In the genomic region with DNA sequence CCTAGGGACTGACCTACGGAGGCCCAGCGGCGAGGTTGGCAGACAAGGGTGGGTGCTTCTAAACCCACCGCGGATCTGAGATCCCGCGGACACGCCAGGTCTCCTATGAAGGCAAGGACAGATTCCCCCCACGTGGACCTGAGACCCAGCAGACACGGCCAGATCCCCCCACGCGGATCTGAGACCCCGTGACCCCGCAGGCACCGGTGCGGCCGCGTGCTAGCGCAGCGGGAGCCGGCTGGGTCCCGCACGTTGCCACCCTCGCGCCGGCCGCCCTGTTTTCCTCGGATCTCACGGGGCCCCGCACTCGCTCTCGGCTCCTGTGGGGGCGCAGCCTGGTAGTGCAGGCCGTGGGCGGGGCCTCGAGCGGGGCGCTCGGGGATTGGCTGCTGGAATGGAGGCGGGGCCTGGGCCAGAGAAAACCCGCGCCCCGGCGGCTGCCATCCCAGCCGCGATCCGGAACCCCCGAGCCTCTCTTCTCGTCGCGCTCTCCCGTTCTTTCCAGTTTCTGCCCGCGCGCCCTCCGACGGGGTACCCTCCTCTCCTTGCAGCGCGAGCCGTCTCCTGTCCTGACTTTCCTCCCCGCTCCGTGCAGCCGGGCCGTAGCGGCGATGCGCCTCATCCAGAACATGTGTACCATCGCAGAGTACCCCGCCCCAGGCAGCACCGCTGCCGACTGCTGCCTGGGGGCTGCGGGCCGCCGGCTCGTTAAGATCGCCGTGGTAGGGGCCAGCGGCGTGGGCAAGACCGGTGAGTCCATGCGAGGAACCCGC, we compare ENCODE assay signal across 9 mouse cellular contexts. TPM values are rescaled to one million over a fixed set of nuclear protein-coding genes. Genes with fewer than 3 reads are reported as not detected.
A peak's percentile ranks its signal among the peaks of the same experiment; 100 is the strongest.
DNase-seq lines count a peak whose midpoint lies in the region; ATAC-seq and TF ChIP-seq lines count a peak whose summit lies in the region.
"Had no signal": no experiment of that assay in that cellular context is flagged by ENCODE, and none has a peak within 500 bp of the region (broad histone marks: within the 10 kb centered on the region; RNA-seq: fewer than 3 reads in every experiment).

Gene Rasl11b, plus strand, starts transcription at position 446 of the 773 bp plus-strand sequence.

- H3K27me3 ChIP-seq in ES-Bruce4 (ENCODE audit: control insufficient read depth, insufficient read depth, low read length, poor library complexity, severe bottlenecking), result no peaks in the 10 kb centered on the region
- H3K27me3 ChIP-seq in forebrain, embryonic 12.5 days, result peaks cover 19% of the 10 kb centered on the region
- no peaks in the 10 kb centered on the region for H3K27me3 ChIP-seq in heart, embryonic 16.5 days (ENCODE audit: control insufficient read depth, insufficient read depth, low read length)
- H3K27me3 ChIP-seq in liver, embryonic 14.5 days (ENCODE audit: control insufficient read depth, insufficient read depth, low read length), result peaks cover 19% of the 10 kb centered on the region
- peaks cover 15% of the 10 kb centered on the region; the same call in 1 of the 2 replicates for H3K27me3 ChIP-seq in neural tube, embryonic 13.5 days
- H3K27me3 ChIP-seq in testis, adult 2 months (ENCODE audit: control insufficient read depth, insufficient read depth, low read length), result no peaks in the 10 kb centered on the region

- WGBS in forebrain, embryonic 12.5 days, result under 1% methylated on average over 78 of the region's 82 CpGs
- WGBS in heart, embryonic 16.5 days, result under 1% methylated on average over 80 of the region's 82 CpGs
- under 1% methylated on average over 82 of the region's 82 CpGs for WGBS in liver, embryonic 14.5 days (ENCODE audit: insufficient replicate concordance)
- under 1% methylated on average over 82 of the region's 82 CpGs for WGBS in neural tube, embryonic 13.5 days

- no peaks in the 10 kb centered on the region for H3K4me1 ChIP-seq in ES-Bruce4 (ENCODE audit: control insufficient read depth, insufficient read depth, low read length)
- peaks cover 49% of the 10 kb centered on the region for H3K4me1 ChIP-seq in forebrain, embryonic 12.5 days
- peaks cover 48% of the 10 kb centered on the region for H3K4me1 ChIP-seq in heart, embryonic 16.5 days (ENCODE audit: control insufficient read depth, insufficient read depth, low read length)
- H3K4me1 ChIP-seq in liver, embryonic 14.5 days (replicated peaks; ENCODE audit: control insufficient read depth in 2 of 2, insufficient read depth in 2 of 2, low read length in 1 of 2), result peaks cover 3 to 17% of the 10 kb centered on the region in 2 experiments
- H3K4me1 ChIP-seq in neural tube, embryonic 13.5 days (replicated peaks), result peaks cover 64% of the 10 kb centered on the region
- peaks cover 18% of the 10 kb centered on the region for H3K4me1 ChIP-seq in testis, adult 2 months (ENCODE audit: control insufficient read depth, insufficient read depth, low read length)

- H3K27ac ChIP-seq in ES-Bruce4 (ENCODE audit: insufficient read depth, low read length), result no peak within 1 kb of the TSS
- H3K27ac ChIP-seq in forebrain, embryonic 12.5 days, result peak within 1 kb of the TSS; percentile 68
- H3K27ac ChIP-seq in heart, embryonic 16.5 days (ENCODE audit: low read length), result peak within 1 kb of the TSS; percentile 89
- no peak within 1 kb of the TSS for H3K27ac ChIP-seq in liver, embryonic 14.5 days
- peak within 1 kb of the TSS; percentile 80 for H3K27ac ChIP-seq in neural tube, embryonic 13.5 days (replicated peaks)
- peak within 1 kb of the TSS; percentile 71 for H3K27ac ChIP-seq in testis, adult 2 months (ENCODE audit: control insufficient read depth, insufficient read depth, low read depth, low read length)
- H3K27ac ChIP-seq: macrophage had no signal

- H3K4me2 ChIP-seq in forebrain, embryonic 12.5 days, result peak within 1 kb of the TSS; percentile 80
- peak within 1 kb of the TSS; percentile 94 for H3K4me2 ChIP-seq in heart, embryonic 16.5 days (ENCODE audit: low read depth, low read length)
- H3K4me2 ChIP-seq in liver, embryonic 14.5 days (ENCODE audit: low read depth), result peak within 1 kb of the TSS; percentile 92
- H3K4me2 ChIP-seq in neural tube, embryonic 13.5 days, result peak within 1 kb of the TSS; percentile 87

- H3K4me3 ChIP-seq in ES-Bruce4 (ENCODE audit: low read depth, low read length), result peak within 1 kb of the TSS; percentile 98
- peak within 1 kb of the TSS; percentile 65 for H3K4me3 ChIP-seq in forebrain, embryonic 12.5 days (replicated peaks)
- H3K4me3 ChIP-seq in heart, embryonic 16.5 days (ENCODE audit: low read length), result peak within 1 kb of the TSS; percentile 81
- H3K4me3 ChIP-seq in liver, embryonic 14.5 days (ENCODE audit: insufficient read depth in 1 of 2, low read depth in 2 of 2, low read length in 2 of 2), result peak within 1 kb of the TSS; percentile 66 to 71
- peak within 1 kb of the TSS; percentile 90 for H3K4me3 ChIP-seq in neural tube, embryonic 13.5 days
- H3K4me3 ChIP-seq in testis, adult 2 months (ENCODE audit: control insufficient read depth, low read depth, low read length), result peak within 1 kb of the TSS; percentile 98

- peaks cover 16% of the 10 kb centered on the region for H3K36me3 ChIP-seq in ES-Bruce4 (ENCODE audit: control insufficient read depth, insufficient read depth, low read length, poor library complexity, severe bottlenecking)
- H3K36me3 ChIP-seq in forebrain, embryonic 12.5 days (replicated peaks), result peaks cover 21% of the 10 kb centered on the region
- H3K36me3 ChIP-seq in heart, embryonic 16.5 days (ENCODE audit: control insufficient read depth, insufficient read depth), result peaks cover 27% of the 10 kb centered on the region
- no peaks in the 10 kb centered on the region for H3K36me3 ChIP-seq in liver, embryonic 14.5 days (replicated peaks; ENCODE audit: control insufficient read depth, insufficient read depth, low read depth)
- H3K36me3 ChIP-seq in neural tube, embryonic 13.5 days, result peaks cover 10% of the 10 kb centered on the region; the same call in 1 of the 2 replicates
- no peaks in the 10 kb centered on the region for H3K36me3 ChIP-seq in testis, adult 2 months (ENCODE audit: control insufficient read depth, insufficient read depth, low read length)

- TF ChIP-seq POLR2A in ES-Bruce4 (IDR thresholded peaks at IDR 0.05; ENCODE audit: insufficient read depth, low read length), result peak; percentile 80
- peak; percentile 87 for TF ChIP-seq POLR2A in testis, adult 2 months (IDR thresholded peaks at IDR 0.05; ENCODE audit: control insufficient read depth, low read depth, low read length)

- no peak for TF ChIP-seq EP300 in ES-Bruce4 (IDR thresholded peaks at IDR 0.05; ENCODE audit: insufficient read depth, low read depth, low read length)
- no peak for TF ChIP-seq EP300 in liver, embryonic 14.5 days (IDR thresholded peaks at IDR 0.05; ENCODE audit: low read depth)

- no peak for TF ChIP-seq CTCF in ES-Bruce4 (IDR thresholded peaks at IDR 0.05; ENCODE audit: low read depth, low read length)
- TF ChIP-seq CTCF in liver, embryonic 14.5 days (IDR thresholded peaks at IDR 0.05; ENCODE audit: low read depth), result no peak
- TF ChIP-seq CTCF in testis, adult 2 months (IDR thresholded peaks at IDR 0.05; ENCODE audit: control insufficient read depth, insufficient read depth, insufficient replicate concordance, low read depth, low read length), result 0 out of 2 replicates have a peak, but pooled peaks have one; percentile 13

- DNase-seq in c-Kit-positive CD71-positive TER-119-negative erythroid progenitor cells, embryonic 14.5 days (ENCODE audit: low read depth), result peak; percentile 78
- peak; percentile 94 to 98 for DNase-seq in kidney, postnatal 36 days
- DNase-seq in liver, embryonic 14.5 days (ENCODE audit: low read depth in 3 of 3, low spot score in 3 of 3), result peak; percentile 54 to 66 (median 59)

- no peaks in the 10 kb centered on the region for H3K9me3 ChIP-seq in ES-Bruce4 (replicated peaks; ENCODE audit: control insufficient read depth, insufficient read depth, low read length, poor library complexity, severe bottlenecking)
- H3K9me3 ChIP-seq in forebrain, embryonic 12.5 days, result no peaks in the 10 kb centered on the region
- no peaks in the 10 kb centered on the region for H3K9me3 ChIP-seq in heart, embryonic 16.5 days (replicated peaks; ENCODE audit: control insufficient read depth, low read length)
- H3K9me3 ChIP-seq in liver, embryonic 14.5 days (ENCODE audit: control insufficient read depth, low read length), result no peaks in the 10 kb centered on the region
- H3K9me3 ChIP-seq in neural tube, embryonic 13.5 days, result no peaks in the 10 kb centered on the region

- H3K9ac ChIP-seq in ES-Bruce4 (ENCODE audit: low read depth, poor library complexity, severe bottlenecking), result peak within 1 kb of the TSS; percentile 87
- peak within 1 kb of the TSS; percentile 74 for H3K9ac ChIP-seq in forebrain, embryonic 12.5 days
- peak within 1 kb of the TSS; percentile 95 for H3K9ac ChIP-seq in heart, embryonic 16.5 days (ENCODE audit: low read length)
- peak within 1 kb of the TSS; percentile 53 for H3K9ac ChIP-seq in liver, embryonic 14.5 days (replicated peaks)
- H3K9ac ChIP-seq in neural tube, embryonic 13.5 days, result peak within 1 kb of the TSS; percentile 90

- peak; percentile 97 for ATAC-seq in forebrain, embryonic 12.5 days (ENCODE audit: low FRiP score)
- peak; percentile 93 for ATAC-seq in heart, embryonic 16.5 days (replicated peaks; ENCODE audit: extremely low read depth, insufficient read depth, low FRiP score)
- peak; percentile 91 for ATAC-seq in liver, embryonic 14.5 days (ENCODE audit: insufficient read depth)
- ATAC-seq in neural tube, embryonic 13.5 days (ENCODE audit: low read depth), result peak; percentile 95

RNA-seq across cellular contexts. Expression of gene Rasl11b, which starts in this region (rescaled TPM):
- 8.0 and 8.1 TPM in 2 replicates for polyA plus RNA-seq in ES-Bruce4 (2011; ENCODE audit: insufficient read depth, insufficient read length, low read depth, missing spikeins)
- polyA plus RNA-seq in forebrain, embryonic 12.5 days (2016; fragmentation: Nextera tagmentation; extraction: Ambion mirVana), result 29.1 and 31.5 TPM in 2 replicates
- 101 and 112 TPM in 2 replicates for polyA plus RNA-seq in heart, embryonic 16.5 days (2015; fragmentation: Nextera tagmentation; extraction: Ambion mirVana)
- 3.2 and 3.6 TPM in 2 replicates for polyA plus RNA-seq in liver, embryonic 14.5 days (2012; rRNA removed)
- polyA plus RNA-seq in liver, embryonic 14.5 days (2014; fragmentation: Nextera tagmentation; extraction: Ambion mirVana), result 2.3 and 3.0 TPM in 2 replicates
- 23.6 and 27.8 TPM in 2 replicates for polyA plus RNA-seq in neural tube, embryonic 13.5 days (2015; fragmentation: Nextera tagmentation; extraction: Ambion mirVana)
- polyA plus RNA-seq in testis, adult 2 months (2012; rRNA removed), result 3.8 and 4.7 TPM in 2 replicates
- polyA plus RNA-seq: macrophage had no signal

Comparison
In these comparisons a context has a peak if more than half of its experiments do, and no peak if none do; other contexts are left out.
1. H3K27ac ChIP-seq: peak in forebrain, embryonic 12.5 days (single experiment), heart, embryonic 16.5 days (single experiment), neural tube, embryonic 13.5 days (single experiment) and testis, adult 2 months (single experiment); none in ES-Bruce4 (single experiment) and liver, embryonic 14.5 days (single experiment).
2. Peak in every context shown above with its lines, with median percentiles within 50 percentile points of each other: H3K4me3 ChIP-seq, H3K9ac ChIP-seq, DNase-seq, ATAC-seq and H3K4me2 ChIP-seq.